Mouse (Mus musculus) Patski (cell line): Measurements from ENCODE around the gene Tstd1. TPM values are rescaled to one million over a fixed set of nuclear protein-coding genes. Genes with fewer than 3 reads are reported as not detected.
A peak's percentile ranks its signal among the peaks of the same experiment; 100 is the strongest.

Source experiments
- ATAC-seq: fragments of 100-300 bp; one replicate; pipeline ENCODE4 v1.8.0; 2021
- CTCF ChIA-PET: fragments of 350-600 bp; sonication (Branson Sonifier 250); formaldehyde crosslinking; loops from one replicate; lab custom pipeline; 2022; ENCODE audit warnings: inconsistent platforms; lab: Charles Lee
- POLR2A ChIA-PET: fragments of 350-600 bp; sonication (Branson Sonifier 250); formaldehyde crosslinking; loops from one replicate; lab custom pipeline; 2022; ENCODE audit warnings: antibody characterized with exemption, inconsistent platforms; lab: Charles Lee
- DNase-seq: peaks from one replicate; pipeline ENCODE4 v3.0.0-alpha.2; 2011; ENCODE audit warnings: low read depth, low spot score
- H3K27me3 ChIP-seq: fragments of 371-371 bp; one replicate; pipeline ENCODE4 v1.5.1; 2021
- CTCF ChIP-seq: fragments of 100-300 bp; IDR thresholded peaks from one replicate; pipeline ENCODE4 v1.5.1; 2021
- in situ Hi-C: fragments of 300-500 bp; cut with MboI; formaldehyde crosslinking; loops from 3 replicates; pipeline ENCODE4 v1.11.1; 2018; ENCODE audit warnings: low pct_unique_long_range_greater_than_20kb, mixed read lengths
- polyA plus RNA-seq: library from polyadenylated mRNA; unstranded; gene quantifications from one replicate; pipeline ENCODE4 v1.2.3, GENCODE M21; 2021

Tstd1 gene
- polyA plus RNA-seq, 1 experiment from 2014 or later, result 1.2 TPM

DNA sequence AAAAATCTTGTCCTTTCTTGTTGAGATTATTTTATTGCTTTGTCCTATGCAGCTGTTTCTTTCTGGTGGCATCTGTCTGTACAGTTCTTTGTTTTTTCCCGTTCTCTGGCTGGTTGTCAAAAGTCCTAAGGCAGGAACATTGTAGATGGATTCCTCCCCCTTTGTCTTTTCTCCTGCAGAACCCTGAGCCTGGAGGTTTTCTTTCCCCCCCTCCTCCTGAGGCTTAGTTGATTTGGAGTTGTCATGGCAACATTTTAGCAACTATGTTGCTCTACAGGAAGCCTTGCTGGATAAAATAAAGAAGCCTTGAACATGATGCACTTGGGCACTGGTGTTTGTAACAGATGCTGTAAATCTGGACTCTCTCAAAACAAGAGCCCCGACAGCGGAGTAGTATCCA, 6.2 kb upstream of the Tstd1 start:
- no peak for ATAC-seq
- DNase-seq, result no peak
- in situ Hi-C loops, result no loop called here

DNA sequence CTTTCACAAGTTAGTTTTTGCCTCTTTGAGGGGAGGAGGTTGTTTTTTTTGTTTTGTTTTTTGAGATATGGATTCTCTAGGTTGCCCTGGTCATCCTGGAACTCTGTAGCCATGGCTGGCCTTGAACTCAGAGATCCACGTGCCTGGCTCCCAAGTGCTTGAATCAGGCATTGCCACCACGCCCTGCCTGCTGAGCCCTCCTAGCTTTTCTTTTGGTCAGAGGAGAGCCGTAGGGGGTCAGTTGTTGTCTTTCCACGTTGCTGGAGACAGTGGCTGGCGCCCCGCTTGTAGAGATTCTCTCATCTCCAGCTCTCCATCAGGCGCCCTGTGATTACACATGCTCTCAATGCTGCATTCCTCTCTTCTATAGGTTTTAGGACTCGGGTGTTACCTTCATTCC, 5.1 kb upstream of the Tstd1 start:
- CTCF ChIA-PET, result interaction anchor here (2.2 kb wide), 1 partner anchor 88 kb away, joined by 8 read pairs; no protein-coding TSS in a partner anchor
- no peak for DNase-seq
- peaks cover 2% of the 10 kb centered on the region for H3K27me3 ChIP-seq
- no peak for ATAC-seq
- in situ Hi-C loops, result no loop called here
- POLR2A ChIA-PET, result no interaction called here
- no peak for TF ChIP-seq CTCF

More for the DNA sequence above, 6.2 kb upstream of the Tstd1 start:
- H3K27me3 ChIP-seq, result peaks cover 5% of the 10 kb centered on the region
- TF ChIP-seq CTCF, result no peak
- ChIA-PET POLR2A (interaction anchor here (0.8 kb wide), 1 partner anchor 27 kb away, joined by 3 read pairs; no protein-coding TSS in a partner anchor), CTCF (interaction anchor here (1.0 kb wide), 1 partner anchor 13 kb away, joined by 3 read pairs; no protein-coding TSS in a partner anchor)

DNA sequence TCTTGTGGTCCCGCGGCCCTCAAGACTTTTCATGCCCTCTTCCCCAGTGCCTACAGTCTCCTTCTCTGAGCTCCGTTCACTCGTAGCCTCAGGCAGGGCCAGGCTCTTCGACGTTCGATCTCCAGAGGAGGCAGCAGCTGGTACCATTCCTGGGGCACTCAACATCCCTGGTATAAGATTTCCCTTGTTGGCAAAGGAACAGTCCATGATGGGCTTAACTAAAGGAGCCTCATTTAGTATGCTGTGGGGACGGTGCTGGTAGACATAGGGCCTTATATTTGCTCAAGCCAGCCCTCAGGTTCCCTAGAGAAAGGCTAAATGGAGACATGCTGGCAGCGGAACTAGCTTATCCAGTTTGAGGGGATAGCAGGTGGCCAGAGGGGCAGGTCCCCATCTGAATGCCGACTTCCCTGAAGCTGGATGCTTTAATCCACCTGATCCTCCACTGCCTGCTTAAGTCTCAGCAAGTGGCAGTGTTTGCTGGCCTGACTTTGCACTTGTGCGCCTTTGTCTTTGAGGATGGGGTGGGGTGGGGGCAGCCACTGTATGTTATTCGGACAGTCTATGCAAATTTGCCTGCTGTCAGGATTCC, 715 bp downstream of the Tstd1 start:
- in situ Hi-C loops, result no loop called here
- ChIA-PET CTCF (no interaction called here), POLR2A (no interaction called here)
- H3K27me3 ChIP-seq, result no peaks in the 10 kb centered on the region
- no peak for DNase-seq
- ATAC-seq, result no peak
- TF ChIP-seq CTCF, result no peak

DNA sequence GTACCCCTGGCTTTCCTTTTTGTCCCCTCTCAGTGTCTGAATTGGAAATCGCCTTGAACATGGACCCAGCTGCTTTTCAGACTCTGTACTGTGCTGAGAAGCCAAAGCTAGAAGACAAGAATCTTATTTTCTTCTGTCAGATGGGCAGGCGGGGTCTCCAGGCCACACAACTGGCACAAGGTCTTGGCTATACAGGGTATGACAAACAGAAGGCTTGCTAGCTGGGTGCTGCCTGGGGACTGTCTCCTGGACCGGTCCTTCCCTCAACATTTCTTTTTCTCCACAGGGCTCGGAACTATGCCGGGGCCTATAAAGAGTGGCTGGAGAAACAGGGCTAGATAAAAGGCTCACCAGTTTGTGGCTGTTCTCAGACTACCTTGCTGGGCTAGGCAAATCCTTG, 1.2 kb downstream of the Tstd1 start:
- DNase-seq (no peak), ATAC-seq (no peak)
- no peak for TF ChIP-seq CTCF
- CTCF ChIA-PET, result no interaction called here
- POLR2A ChIA-PET, result no interaction called here
- H3K27me3 ChIP-seq, result no peaks in the 10 kb centered on the region
- in situ Hi-C loops, result loop anchor here (5.0 kb wide), 1 partner anchor 278 kb away; no protein-coding TSS in a partner anchor

DNA sequence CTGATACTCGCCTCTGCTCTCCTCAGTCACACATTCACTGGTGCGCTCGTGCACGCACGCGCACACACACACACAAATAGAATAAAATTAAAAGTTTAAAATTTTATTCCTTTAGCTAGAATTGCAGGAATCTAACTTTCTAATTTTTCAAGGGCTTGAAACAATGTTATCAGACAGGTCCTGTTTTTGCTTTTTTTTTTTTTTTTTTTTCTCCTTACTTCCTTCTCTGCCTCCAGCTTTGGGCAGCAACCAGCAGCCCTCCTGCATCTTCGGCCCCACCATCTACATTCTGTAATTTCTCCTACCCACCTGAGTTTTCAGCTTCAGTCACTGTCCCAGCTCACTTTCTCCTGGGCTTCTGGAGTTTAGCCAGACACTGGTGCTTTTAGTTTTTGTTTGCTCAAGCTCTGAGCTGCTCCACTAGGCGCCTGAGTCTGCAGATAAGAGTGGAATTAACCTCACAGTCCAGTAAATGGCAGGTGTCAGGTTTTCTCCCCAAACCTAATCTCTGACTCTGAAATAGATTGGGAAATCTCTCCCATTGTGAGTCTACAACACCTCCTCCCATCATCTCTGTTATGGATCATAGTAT, 3.9 kb downstream of the Tstd1 start:
- H3K27me3 ChIP-seq, result no peaks in the 10 kb centered on the region
- in situ Hi-C loops, result loop anchor here (5.0 kb wide), 1 partner anchor 280 kb away; no protein-coding TSS in a partner anchor
- CTCF ChIA-PET, result interaction anchor here (0.8 kb wide), 1 partner anchor 42 kb away, joined by 3 read pairs; no protein-coding TSS in a partner anchor
- DNase-seq (no peak), ATAC-seq (no peak)
- POLR2A ChIA-PET, result no interaction called here
- no peak for TF ChIP-seq CTCF

DNA sequence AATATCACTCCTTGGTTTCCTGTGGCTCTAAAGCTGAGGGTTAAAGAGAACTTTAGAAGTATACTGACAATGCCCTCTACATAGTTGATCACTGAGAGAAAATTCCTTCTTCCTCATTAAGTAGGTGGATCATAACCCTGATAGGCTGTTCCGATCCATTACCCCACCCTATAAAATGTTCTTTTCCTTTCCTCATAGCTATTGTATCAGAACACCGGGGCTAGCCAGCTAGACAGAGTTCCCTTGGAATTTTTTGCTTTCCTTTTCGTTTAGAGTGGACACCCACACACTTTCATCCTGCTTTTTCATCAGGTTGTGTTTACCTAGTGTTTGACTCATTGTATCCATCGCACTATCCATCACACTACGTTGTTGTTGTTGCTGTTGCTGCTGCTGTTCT, 6.0 kb downstream of the Tstd1 start:
- H3K27me3 ChIP-seq, result no peaks in the 10 kb centered on the region
- ChIA-PET CTCF (interaction anchor here (1.2 to 1.3 kb wide), 2 partner anchors 13 to 35 kb away, joined by 3 to 4 read pairs; no protein-coding TSS in a partner anchor), POLR2A (interaction anchor here (1.5 kb wide), 1 partner anchor 15 kb away, joined by 5 read pairs; no protein-coding TSS in a partner anchor)
- in situ Hi-C loops, result loop anchor here (5.0 kb wide), 1 partner anchor 282 kb away; no protein-coding TSS in a partner anchor
- ATAC-seq (peak; percentile 25), DNase-seq (no peak)
- TF ChIP-seq CTCF, result no peak

DNA sequence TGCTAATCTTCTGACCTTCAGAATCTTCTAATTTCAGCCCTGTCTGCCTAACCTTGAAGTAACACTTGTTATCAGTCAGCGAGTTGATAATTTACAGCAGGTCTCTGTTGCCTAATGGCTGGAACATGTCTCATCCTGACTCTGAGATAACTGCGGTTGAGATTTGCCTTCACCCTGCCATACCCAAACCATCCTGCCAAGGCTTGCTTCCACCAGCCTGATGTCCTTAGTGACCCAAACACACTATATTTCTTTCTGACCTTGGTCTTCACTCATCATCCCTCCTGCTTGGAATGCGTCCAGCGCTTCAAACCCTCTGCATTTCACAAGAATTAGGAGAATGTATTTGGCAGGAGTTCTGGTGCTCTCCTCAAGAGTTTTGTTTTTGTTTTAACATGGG, 6.5 kb downstream of the Tstd1 start:
- ChIA-PET CTCF (interaction anchor here (1.2 to 1.3 kb wide), 2 partner anchors 13 to 35 kb away, joined by 3 to 4 read pairs; no protein-coding TSS in a partner anchor), POLR2A (interaction anchor here (0.7 to 1.5 kb wide), 2 partner anchors 15 to 39 kb away, joined by 3 to 5 read pairs; no protein-coding TSS in a partner anchor)
- no peak for DNase-seq
- ATAC-seq, result peak; percentile 78
- TF ChIP-seq CTCF, result no peak
- no peaks in the 10 kb centered on the region for H3K27me3 ChIP-seq
- in situ Hi-C loops, result no loop called here

DNA sequence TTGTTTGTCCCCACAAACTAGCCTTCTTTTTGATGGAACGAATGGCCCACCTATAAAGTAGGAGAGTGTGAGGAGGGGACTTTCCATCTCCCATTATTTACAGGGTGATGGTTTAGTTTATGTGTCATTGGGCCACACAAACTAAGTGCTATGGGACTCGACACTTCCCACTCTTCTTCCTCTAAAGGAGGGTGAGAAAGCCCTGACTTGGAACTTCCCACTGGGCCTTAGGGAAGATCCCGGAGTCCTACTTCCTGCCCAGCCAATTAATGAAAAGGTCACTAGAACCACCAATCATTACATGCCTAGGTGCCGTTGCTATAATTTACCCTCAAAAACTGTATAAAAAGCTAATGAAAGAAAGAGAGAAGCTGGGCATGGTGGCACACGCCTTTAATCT, 13.5 kb downstream of the Tstd1 start:
- POLR2A ChIA-PET, result no interaction called here
- DNase-seq, result no peak
- TF ChIP-seq CTCF, result no peak
- no peak for ATAC-seq
- no peaks in the 10 kb centered on the region for H3K27me3 ChIP-seq
- in situ Hi-C loops, result no loop called here
- CTCF ChIA-PET, result no interaction called here

DNA sequence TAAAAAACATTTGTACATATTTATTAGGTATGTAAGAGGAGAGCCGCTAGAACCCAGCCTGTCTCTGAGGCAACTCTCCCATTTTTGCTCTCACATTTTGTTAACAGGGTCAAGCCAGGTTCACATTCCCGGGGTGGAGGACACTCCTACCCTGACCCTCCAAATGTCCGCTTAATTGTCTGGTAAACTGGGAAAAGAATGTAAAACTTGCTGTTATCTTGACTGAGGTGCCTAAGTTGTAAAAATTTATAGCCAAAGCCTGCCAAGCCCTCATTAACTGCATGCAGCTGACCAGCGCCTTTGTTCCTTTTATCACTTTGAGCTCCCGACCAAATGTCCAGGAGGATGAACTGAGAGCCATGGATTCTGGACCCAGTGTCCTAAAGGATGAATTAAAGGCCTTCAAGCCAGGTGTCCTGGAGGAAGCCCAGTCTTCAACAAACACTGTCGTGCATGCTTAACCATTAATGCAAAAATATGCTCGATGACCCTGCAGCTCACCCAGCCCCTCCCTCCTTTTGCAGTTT, 16.7 kb downstream of the Tstd1 start:
- no peak for TF ChIP-seq CTCF
- in situ Hi-C loops, result no loop called here
- ChIA-PET CTCF (no interaction called here), POLR2A (no interaction called here)
- DNase-seq (no peak), ATAC-seq (no peak)
- no peaks in the 10 kb centered on the region for H3K27me3 ChIP-seq

DNA sequence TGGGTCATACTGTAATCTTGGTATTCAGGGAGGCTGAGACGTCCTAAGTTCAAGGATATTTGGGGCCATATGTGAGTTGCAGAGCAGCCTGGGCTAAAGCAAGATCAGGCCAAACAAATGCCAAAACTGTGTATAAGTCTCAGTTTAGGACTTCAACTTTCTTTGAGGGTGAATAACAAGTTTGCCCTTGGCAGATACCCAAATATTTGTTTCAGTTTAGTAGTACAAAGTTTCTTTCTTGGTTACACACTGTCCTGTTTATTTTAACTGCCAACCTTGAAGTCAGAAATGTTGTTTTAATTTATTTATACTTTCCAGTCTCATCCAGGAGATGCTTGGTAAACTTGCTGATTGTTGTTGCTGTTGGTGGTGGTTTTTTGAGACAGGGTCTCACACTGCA, 17.3 kb downstream of the Tstd1 start:
- no peaks in the 10 kb centered on the region for H3K27me3 ChIP-seq
- TF ChIP-seq CTCF, result no peak
- ATAC-seq (no peak), DNase-seq (no peak)
- ChIA-PET POLR2A (no interaction called here), CTCF (no interaction called here)
- in situ Hi-C loops, result no loop called here
